Mouse (Mus musculus) stomach, postnatal 0 days (tissue): ENCODE data around the gene Alpk1. TPM values are rescaled to one million over a fixed set of nuclear protein-coding genes. Genes with fewer than 3 reads are reported as not detected.

ENCODE experiments used
- ATAC-seq: fragments of 200-750 bp; cut with Nextera tagmentation; 2 replicates; pipeline ENCODE4 v1.8.0; 2017; ENCODE audit not compliant: low FRiP score, low TSS enrichment
- DNase-seq: peaks from one replicate; pipeline ENCODE4 v3.0.0-alpha.2; 2016; ENCODE audit warnings: low spot score
- H3K27ac ChIP-seq: fragments of 300-500 bp; sonication (generic); replicated peaks from 2 replicates; pipeline ENCODE4 v1.5.1; 2014; ENCODE audit warnings: mild to moderate bottlenecking, control low read depth
- H3K27me3 ChIP-seq: fragments of 300-500 bp; sonication (generic); 2 replicates; pipeline ENCODE4 v1.6.1; 2014; ENCODE audit warnings: low read length; ENCODE audit not compliant: control insufficient read depth, insufficient read depth
- H3K36me3 ChIP-seq: fragments of 300-500 bp; sonication (generic); 2 replicates; pipeline ENCODE4 v1.6.1; 2014; ENCODE audit warnings: low read length, mixed read lengths; ENCODE audit not compliant: control insufficient read depth, insufficient read depth
- H3K4me1 ChIP-seq: fragments of 300-500 bp; sonication (generic); replicated peaks from 2 replicates; pipeline ENCODE4 v1.6.1; 2014; ENCODE audit warnings: antibody characterized with exemption; ENCODE audit not compliant: control insufficient read depth, insufficient read depth
- H3K4me2 ChIP-seq: fragments of 300-500 bp; sonication (generic); replicated peaks from 2 replicates; pipeline ENCODE4 v1.6.1; 2014; ENCODE audit warnings: low read depth, mild to moderate bottlenecking, control low read depth, moderate library complexity
- H3K4me3 ChIP-seq: fragments of 300-500 bp; sonication (generic); 2 replicates; pipeline ENCODE4 v1.5.1; 2014; ENCODE audit warnings: low read depth, low read length, control low read depth
- H3K9ac ChIP-seq: fragments of 300-500 bp; sonication (generic); 2 replicates; pipeline ENCODE4 v1.6.1; 2014; ENCODE audit warnings: mild to moderate bottlenecking, low read length, control low read depth, mixed read lengths
- H3K9me3 ChIP-seq: fragments of 300-500 bp; sonication (generic); 2 replicates; pipeline ENCODE4 v1.6.1; 2016; ENCODE audit warnings: low read length; ENCODE audit not compliant: control insufficient read depth
- CTCF ChIP-seq: IDR thresholded peaks from 2 replicates; pipeline ENCODE4 v1.5.1; 2016; ENCODE audit warnings: antibody characterized with exemption, low read depth, mild to moderate bottlenecking, moderate library complexity
- EP300 ChIP-seq: optimal IDR thresholded peaks from 2 replicates; pipeline ENCODE3; 2016; ENCODE audit warnings: antibody characterized with exemption
- WGBS: fragments of 180-500 bp; shearing (Covaris S2); extraction: QIAGEN DNeasy Blood & Tissue Kit; methylation state at CpG from one replicate; pipeline ENCODE4 v1.1.7; 2014; 5-methylcytosine and 5-hydroxymethylcytosine counted together
- polyA plus RNA-seq: library from polyadenylated mRNA; unstranded; fragments of >200 nt; fragmentation: Nextera tagmentation; extraction: Ambion mirVana; gene quantifications from 2 replicates; pipeline ENCODE4 v1.2.1, GENCODE M21; 2015

Gene Alpk1
- polyA plus RNA-seq, 1 experiment from 2014 or later: 1.5 TPM

GRCm38 (mm10) chr3:127628311-127629184 is 151.8 kb downstream of the Alpk1 start:
- 8% methylated on average over 37 of the region's 37 CpGs for WGBS
- Histone ChIP-seq H3K4me1 (0 out of 2 replicates have a peak, but pooled peaks cover 6% of the 10 kb centered on the region), H3K4me3 (no peak overlapping the region), H3K27ac (no peak overlapping the region), H3K9ac (no peak overlapping the region), H3K4me2 (no peak overlapping the region), H3K27me3 (peaks cover 27% of the 10 kb centered on the region), H3K9me3 (no peaks in the 10 kb centered on the region), H3K36me3 (no peaks in the 10 kb centered on the region)
- DNase-seq: no peak
- ATAC-seq: no peak
- TF ChIP-seq EP300 (no peak), CTCF (no peak)

DNA sequence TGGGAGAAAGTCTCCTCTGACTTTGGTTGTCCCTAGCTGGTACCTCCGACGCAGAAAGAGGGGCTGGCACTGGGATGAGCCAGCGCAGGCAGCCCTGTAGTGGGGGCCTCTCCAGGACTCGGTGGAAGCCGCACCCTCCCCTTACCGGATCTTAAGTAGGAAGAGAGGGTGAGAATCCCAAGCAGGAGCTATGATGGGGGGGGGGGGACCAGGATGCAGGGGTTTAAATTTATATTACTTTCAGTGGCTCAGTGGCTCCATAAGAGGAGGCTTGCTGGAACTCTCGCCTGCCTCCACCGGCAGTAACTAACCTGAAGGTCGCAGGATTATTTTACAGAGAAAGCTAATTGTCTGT is 152.4 kb downstream of the Alpk1 start:
- ATAC-seq: no peak
- Histone ChIP-seq H3K4me1 (0 out of 2 replicates have a peak, but pooled peaks cover 6% of the 10 kb centered on the region), H3K27me3 (peaks cover 27% of the 10 kb centered on the region), H3K27ac (no peak overlapping the region), H3K9ac (no peak overlapping the region), H3K4me2 (no peak overlapping the region), H3K36me3 (no peaks in the 10 kb centered on the region), H3K9me3 (no peaks in the 10 kb centered on the region), H3K4me3 (no peak overlapping the region)
- no peak for TF ChIP-seq EP300
- TF ChIP-seq CTCF: no peak
- 5% methylated on average over 9 of the region's 9 CpGs for WGBS
- no peak for DNase-seq

- ATAC-seq (no peak; the same call in 1 of the 2 replicates), DNase-seq (no peak)
- H3K27ac ChIP-seq: no peak overlapping the region
- H3K4me1 ChIP-seq: 0 out of 2 replicates have a peak, but pooled peaks cover 4% of the 10 kb centered on the region
- 3% methylated on average over 28 of the region's 28 CpGs for WGBS
- H3K4me3 ChIP-seq: no peak overlapping the region
- no peak overlapping the region for H3K4me2 ChIP-seq
- no peak overlapping the region for H3K9ac ChIP-seq
- no peaks in the 10 kb centered on the region for H3K9me3 ChIP-seq
- TF ChIP-seq EP300 (no peak), CTCF (no peak)
- peaks cover 25% of the 10 kb centered on the region for H3K27me3 ChIP-seq
- no peaks in the 10 kb centered on the region for H3K36me3 ChIP-seq
These were observed 153.0 kb downstream of the Alpk1 start for GRCm38 (mm10) chr3:127627151-127627955.

DNA sequence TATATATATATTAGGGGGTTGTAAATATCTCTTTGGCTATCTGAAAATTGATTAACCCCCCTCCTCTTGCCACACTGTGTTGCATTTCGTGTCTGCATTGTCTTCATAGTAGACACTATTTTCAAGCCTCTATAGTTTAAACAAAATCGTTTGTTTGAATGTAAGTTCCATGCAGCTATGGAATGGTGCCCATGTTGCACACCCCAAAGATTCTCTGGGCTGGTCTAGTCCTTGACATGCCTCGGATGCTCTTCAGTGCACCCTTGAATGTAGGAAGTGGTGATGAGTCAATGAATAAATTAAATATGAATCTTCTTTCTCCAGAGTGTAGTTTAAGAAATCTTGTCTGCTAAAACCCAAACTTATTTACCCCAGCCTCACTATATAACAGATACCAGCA is 153.8 kb downstream of the Alpk1 start:
- WGBS: 13% methylated on average over 3 of the region's 3 CpGs
- Histone ChIP-seq H3K9ac (no peak overlapping the region), H3K36me3 (no peaks in the 10 kb centered on the region), H3K4me1 (0 out of 2 replicates have a peak, but pooled peaks cover 3% of the 10 kb centered on the region), H3K27me3 (peaks cover 19% of the 10 kb centered on the region; the same call in 1 of the 2 replicates), H3K9me3 (no peaks in the 10 kb centered on the region), H3K4me2 (no peak overlapping the region), H3K27ac (no peak overlapping the region), H3K4me3 (no peak overlapping the region)
- DNase-seq (no peak), ATAC-seq (no peak)
- TF ChIP-seq CTCF (no peak), EP300 (no peak)

DNA sequence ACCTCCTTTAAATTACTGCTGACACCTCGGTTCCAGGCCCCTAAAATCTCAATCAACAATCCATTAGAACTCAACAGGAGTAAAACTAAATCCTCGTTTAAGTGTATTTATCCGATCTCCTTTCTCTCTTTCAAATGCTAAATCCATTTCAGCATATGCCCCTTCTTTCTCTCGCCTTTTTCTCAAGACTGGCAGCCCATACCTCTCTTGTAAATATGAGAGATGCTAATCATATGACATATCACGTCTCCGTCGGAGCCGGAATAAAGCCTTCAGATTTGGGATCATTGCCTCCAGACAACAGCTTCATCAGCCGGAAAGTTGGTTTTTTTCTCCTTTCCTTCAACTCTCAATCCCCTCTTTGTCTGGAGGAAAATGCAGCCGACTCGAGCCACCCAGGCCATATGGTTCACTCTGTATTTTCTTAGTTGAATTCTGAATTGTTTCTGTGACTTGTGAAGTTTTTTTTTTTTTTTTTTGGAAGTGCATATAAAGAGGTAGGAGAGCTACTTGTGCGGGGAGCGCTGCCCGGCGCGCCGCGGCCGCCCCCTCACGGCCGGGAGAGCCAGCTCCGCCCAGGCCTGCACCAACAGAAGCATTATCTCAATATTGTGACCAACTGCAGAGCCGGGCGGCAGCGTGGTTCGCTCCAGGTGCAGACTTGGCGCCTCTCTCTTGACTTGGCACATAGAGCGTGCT is 154.5 kb downstream of the Alpk1 start:
- peak; percentile 36 for DNase-seq

More for the DNA sequence above, 154.5 kb downstream of the Alpk1 start:
- Histone ChIP-seq H3K4me1 (0 out of 2 replicates have a peak, but pooled peaks cover 3% of the 10 kb centered on the region), H3K9ac (no peak overlapping the region), H3K9me3 (no peaks in the 10 kb centered on the region), H3K27ac (no peak overlapping the region), H3K4me3 (peak overlapping the region; percentile 42), H3K27me3 (peaks cover 18% of the 10 kb centered on the region; the same call in 1 of the 2 replicates), H3K36me3 (no peaks in the 10 kb centered on the region), H3K4me2 (peak overlapping the region; percentile 56)
- TF ChIP-seq CTCF: 0 out of 2 replicates have a peak, but pooled peaks have one; percentile 14
- no peak for TF ChIP-seq EP300
- no peak for ATAC-seq
- WGBS: 3% methylated on average over 28 of the region's 28 CpGs
